Mouse (Mus musculus) ES-Bruce4 (cell line): ENCODE measurements at regions not wholly inside any gene's neighbourhood (a gene's known extent, or its start where the extent isn't known, plus 50 kb on each side); places are given as distances from the start of the nearest gene placed in this dataset.

Experiments
- CTCF ChIP-seq: IDR thresholded peaks from one replicate; pipeline ENCODE4 v1.8.1; 2011; ENCODE audit warnings: low read depth, low read length
- EP300 ChIP-seq: IDR thresholded peaks from 2 replicates; pipeline ENCODE4 v1.6.1; 2011; ENCODE audit warnings: low read depth, low read length; ENCODE audit not compliant: insufficient read depth

DNA sequence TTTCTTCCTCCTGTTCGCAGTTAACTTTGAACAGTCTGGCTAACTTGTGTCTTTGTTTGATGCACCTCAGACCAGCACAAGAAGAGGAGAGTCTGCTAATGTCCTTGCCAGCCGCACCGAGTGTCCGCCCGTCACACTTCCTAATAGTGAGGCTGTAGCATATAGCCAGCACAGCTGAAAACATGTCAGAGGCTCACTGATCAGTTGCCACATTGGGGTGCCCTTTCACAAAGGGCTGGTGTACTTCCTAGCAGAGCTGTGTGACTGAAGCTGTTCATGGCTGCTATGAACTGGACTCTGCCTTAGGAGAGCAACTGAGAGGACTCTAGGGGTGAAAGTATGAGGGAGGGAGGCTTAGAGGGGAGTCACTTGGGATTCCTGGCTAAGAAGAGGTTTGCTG lies 293.7 kb upstream of the Kcnh8 start:
- no peak for TF ChIP-seq EP300
- no peak for TF ChIP-seq CTCF
